Mouse (Mus musculus) lung, postnatal 10 days (tissue): ENCODE data around the gene Dnajb6.

Source experiments
- DNase-seq: peaks from one replicate; pipeline ENCODE4 v3.0.0; 2021

Dnajb6 gene

DNA sequence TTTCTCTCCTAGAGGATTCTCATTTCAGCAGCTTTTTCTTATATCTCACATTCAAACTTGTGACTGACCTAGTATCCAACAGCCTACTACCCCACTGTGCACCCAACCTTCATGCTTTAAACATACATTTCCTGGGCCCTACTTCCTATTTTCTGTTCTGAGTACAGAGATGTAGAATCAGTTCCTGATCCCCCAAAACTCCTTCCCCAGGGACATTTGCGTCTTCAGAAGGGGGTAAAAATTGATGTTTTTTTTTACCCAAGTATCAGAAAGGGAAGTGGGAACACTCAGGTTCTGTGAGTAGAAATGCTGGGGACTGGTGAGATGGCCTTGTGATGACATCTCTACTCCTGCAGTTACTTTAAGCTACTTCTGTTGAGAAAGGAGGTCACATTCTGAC, 117.5 kb downstream of the Dnajb6 start:
- DNase-seq = no peak

DNA sequence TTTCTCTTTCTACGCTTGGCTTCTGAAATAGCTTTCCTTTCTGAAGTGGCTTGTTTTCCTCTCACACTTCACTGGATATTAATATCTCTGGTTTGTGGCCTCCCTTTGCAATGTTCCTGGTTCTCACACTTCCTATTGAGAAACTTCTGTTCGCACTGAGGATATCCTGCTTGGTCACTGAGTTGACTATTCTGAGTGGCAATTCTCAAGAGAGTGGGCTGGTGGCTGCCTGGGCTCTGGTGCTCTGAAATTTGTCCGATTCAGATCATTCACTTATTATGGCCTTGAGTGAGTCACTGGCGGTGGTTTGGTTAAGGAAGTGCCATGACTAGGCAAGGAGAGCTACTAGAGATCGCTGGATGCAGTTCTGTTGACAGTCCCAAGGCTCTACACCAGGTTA, 118.9 kb downstream of the Dnajb6 start:
- DNase-seq = no peak

DNA sequence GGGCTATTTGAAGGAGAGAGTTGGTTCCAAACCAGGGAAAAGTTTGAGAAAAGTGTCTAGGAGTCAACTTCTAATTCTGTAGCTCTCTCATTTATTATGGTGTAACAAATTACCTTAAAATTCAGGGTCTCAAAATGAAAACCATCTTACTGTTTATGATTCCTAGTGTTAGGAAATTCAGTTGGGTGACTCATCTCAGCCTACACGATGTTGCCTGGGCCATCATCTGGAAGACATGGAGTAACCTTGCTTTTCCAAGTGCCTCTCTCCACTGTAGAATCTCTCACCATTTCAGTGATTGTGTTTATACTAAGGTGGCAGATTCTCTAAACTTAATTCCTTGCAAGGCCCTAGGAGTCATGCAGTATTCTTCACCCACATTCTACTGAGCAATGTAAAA, 119.5 kb downstream of the Dnajb6 start:
- DNase-seq = no peak

DNA sequence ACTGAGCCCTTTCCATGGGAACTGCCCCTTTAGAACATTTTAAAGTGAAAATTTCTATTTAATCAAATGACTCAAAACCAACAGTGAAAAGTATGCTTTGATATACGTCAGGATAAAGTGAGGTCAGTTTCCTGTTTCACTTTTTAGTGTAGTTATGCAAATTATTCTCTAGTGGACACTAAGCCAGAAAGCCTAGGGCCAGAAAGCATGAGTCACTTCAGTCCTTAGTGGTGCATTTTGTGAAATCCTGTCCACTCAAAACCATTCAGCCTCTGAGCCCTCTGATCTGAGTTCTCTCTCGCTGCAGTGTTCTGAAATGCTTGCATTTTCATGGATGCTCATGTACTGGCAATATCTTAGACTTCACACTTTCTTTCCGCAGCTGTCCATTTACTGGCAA, 126.0 kb downstream of the Dnajb6 start:
- DNase-seq = peak; percentile 34

DNA sequence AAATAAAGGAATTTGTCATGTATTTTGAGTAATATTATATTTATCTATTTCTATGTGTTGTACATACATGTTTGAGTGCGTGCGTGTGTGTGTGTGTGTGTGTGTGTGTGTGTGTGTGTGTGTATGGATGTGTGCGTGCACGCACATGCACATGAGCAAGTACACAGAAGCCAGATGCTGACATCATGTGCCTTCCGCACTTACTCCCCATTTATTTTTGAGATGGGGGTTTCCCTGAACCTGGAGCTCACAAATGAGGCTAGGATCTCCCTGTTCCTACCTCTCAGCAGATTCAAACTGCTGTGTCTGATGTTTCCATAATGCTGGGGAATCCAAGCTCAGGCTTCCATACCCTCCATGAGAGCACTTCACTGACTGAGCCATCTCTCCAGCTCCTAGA, 126.9 kb downstream of the Dnajb6 start:
- no peak for DNase-seq

DNA sequence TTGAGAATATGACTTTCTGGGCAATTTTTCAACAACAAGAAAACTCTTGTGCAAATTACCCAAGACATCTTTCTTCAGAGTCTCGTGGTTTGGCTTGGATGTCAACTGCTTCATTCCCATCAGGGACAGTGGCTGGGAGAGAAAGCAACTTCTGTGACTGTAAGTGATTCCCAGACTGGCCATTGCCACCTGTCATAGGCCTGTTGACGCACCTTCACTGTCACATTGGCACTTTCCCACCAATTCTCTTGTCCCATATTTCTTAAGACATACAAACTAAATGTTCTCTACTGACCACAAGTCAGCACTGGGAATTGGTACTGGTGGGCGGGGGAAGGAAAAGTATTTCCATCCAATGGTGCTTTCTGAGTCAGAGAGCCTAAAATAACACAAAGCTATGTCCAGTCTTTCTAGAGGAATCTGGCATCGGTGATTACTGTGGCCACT, 128.8 kb downstream of the Dnajb6 start:
- peak; percentile 19 for DNase-seq

DNA sequence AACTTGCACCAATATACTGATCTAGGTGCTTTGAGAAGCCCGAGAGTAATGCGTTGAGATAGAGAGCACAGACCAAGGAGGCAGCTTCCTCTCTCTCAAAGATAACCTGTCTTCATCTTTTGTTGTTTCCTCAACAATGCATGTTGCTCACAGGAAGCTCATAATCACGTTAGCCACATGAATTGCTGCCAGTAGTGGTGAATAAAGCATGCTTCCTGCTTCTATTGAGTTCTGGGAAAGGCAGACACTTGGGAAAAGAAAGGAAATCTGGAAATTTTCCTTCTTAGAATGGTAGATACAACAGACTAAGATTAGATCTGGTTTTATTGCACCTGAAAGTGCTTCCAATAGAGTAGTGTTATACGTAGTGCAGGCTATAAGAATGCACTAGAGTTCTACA, 129.5 kb downstream of the Dnajb6 start:
- DNase-seq = no peak
